Mouse (Mus musculus) cerebellum, postnatal 4 days (tissue): ENCODE data around the gene Pop5.

Experiments used
- DNase-seq, 2 experiments: peaks; one replicate each; pipeline ENCODE4 v3.0.0; 2022; ENCODE audit warnings: low spot score in 2 of 2, mixed read lengths in 1 of 2

Gene Pop5

GRCm38 (mm10) chr5:115235786-115236263 lies at the start of gene Pop5:
Pop5 (plus strand) TSS chr5:115235836.
- peak; percentile 87 to 94 for DNase-seq

- DNase-seq = peak in 1 of 2 experiments; percentile 54
Measured at GRCm38 (mm10) chr5:115186371-115187073, 49.1 kb upstream of the Pop5 start.

GRCm38 (mm10) chr5:115187188-115188131 lies 48.2 kb upstream of the Pop5 start:
- peak; percentile 87 to 94 for DNase-seq

GRCm38 (mm10) chr5:115188824-115189223 lies 46.8 kb upstream of the Pop5 start:
- DNase-seq = peak in 1 of 2 experiments; percentile 52

- DNase-seq = no peak
Measured at GRCm38 (mm10) chr5:115190081-115190480, 45.6 kb upstream of the Pop5 start.

- no peak for DNase-seq
Measured at GRCm38 (mm10) chr5:115191880-115192827, 43.5 kb upstream of the Pop5 start.

- DNase-seq = no peak
Measured at GRCm38 (mm10) chr5:115192828-115193195, 42.8 kb upstream of the Pop5 start.

GRCm38 (mm10) chr5:115193226-115193625 lies 42.4 kb upstream of the Pop5 start:
- DNase-seq = no peak

- DNase-seq = peak in 1 of 2 experiments; percentile 50
Measured at GRCm38 (mm10) chr5:115193669-115194625, 41.7 kb upstream of the Pop5 start, which contains the start of gene Cabp1. Cabp1 (minus strand) TSS chr5:115194381.

GRCm38 (mm10) chr5:115194626-115195221 lies 40.9 kb upstream of the Pop5 start:
- DNase-seq = no peak

- DNase-seq = no peak
Measured at GRCm38 (mm10) chr5:115203735-115204561, 31.7 kb upstream of the Pop5 start.

- DNase-seq = peak in 1 of 2 experiments; percentile 64
Measured at GRCm38 (mm10) chr5:115204562-115205311, 30.9 kb upstream of the Pop5 start.

GRCm38 (mm10) chr5:115207244-115207643 lies 28.4 kb upstream of the Pop5 start:
- DNase-seq = no peak

- DNase-seq = no peak
Measured at GRCm38 (mm10) chr5:115207892-115208291, 27.7 kb upstream of the Pop5 start.

- DNase-seq = no peak
Measured at GRCm38 (mm10) chr5:115208601-115209000, 27.0 kb upstream of the Pop5 start.

GRCm38 (mm10) chr5:115210380-115210779 lies 25.3 kb upstream of the Pop5 start:
- no peak for DNase-seq

GRCm38 (mm10) chr5:115212451-115212850 lies 23.2 kb upstream of the Pop5 start:
- no peak for DNase-seq

- no peak for DNase-seq
Measured at GRCm38 (mm10) chr5:115212861-115213260, 22.8 kb upstream of the Pop5 start.
